Mouse (Mus musculus) ES-Bruce4 (cell line): Measurements from ENCODE around the gene Rbbp8nl.

ENCODE experiments used
- CTCF ChIP-seq: IDR thresholded peaks from one replicate; pipeline ENCODE4 v1.8.1; 2011; ENCODE audit warnings: low read depth, low read length
- EP300 ChIP-seq: IDR thresholded peaks from 2 replicates; pipeline ENCODE4 v1.6.1; 2011; ENCODE audit warnings: low read depth, low read length; ENCODE audit not compliant: insufficient read depth
- POLR2A ChIP-seq: IDR thresholded peaks from one replicate; pipeline ENCODE4 v1.8.1; 2011; ENCODE audit warnings: low read length; ENCODE audit not compliant: insufficient read depth

DNA sequence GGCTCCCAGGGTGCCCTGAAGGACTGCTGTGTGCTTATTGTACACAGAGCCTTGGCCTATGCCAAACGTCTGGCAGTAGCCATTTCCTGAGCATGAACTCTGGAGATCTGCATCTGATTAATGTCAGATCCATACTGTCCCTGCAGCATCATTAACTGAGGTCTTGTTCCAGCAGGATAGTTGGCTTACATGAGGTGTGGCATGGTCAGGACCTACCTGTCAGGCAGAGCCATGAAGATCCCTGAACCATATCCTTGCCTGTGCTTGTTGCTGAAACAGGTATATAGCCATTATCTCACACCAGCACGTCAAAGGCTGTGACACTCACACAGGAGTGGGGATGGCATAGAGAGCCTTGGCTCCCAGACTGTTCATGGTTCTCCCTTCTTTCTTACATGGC lies 21.7 kb downstream of the Rbbp8nl start:
- TF ChIP-seq EP300 = no peak
- no peak for TF ChIP-seq CTCF
- no peak for TF ChIP-seq POLR2A
